Mouse (Mus musculus) MEL-GATA-1-ER (cell line): ENCODE data around the gene Lcor.

ENCODE experiments used
- DNase-seq: peaks from one replicate; pipeline ENCODE4 v3.0.0-alpha.2; 2012; ENCODE audit warnings: low read depth; ENCODE audit errors: extremely low read depth

Lcor gene

DNA sequence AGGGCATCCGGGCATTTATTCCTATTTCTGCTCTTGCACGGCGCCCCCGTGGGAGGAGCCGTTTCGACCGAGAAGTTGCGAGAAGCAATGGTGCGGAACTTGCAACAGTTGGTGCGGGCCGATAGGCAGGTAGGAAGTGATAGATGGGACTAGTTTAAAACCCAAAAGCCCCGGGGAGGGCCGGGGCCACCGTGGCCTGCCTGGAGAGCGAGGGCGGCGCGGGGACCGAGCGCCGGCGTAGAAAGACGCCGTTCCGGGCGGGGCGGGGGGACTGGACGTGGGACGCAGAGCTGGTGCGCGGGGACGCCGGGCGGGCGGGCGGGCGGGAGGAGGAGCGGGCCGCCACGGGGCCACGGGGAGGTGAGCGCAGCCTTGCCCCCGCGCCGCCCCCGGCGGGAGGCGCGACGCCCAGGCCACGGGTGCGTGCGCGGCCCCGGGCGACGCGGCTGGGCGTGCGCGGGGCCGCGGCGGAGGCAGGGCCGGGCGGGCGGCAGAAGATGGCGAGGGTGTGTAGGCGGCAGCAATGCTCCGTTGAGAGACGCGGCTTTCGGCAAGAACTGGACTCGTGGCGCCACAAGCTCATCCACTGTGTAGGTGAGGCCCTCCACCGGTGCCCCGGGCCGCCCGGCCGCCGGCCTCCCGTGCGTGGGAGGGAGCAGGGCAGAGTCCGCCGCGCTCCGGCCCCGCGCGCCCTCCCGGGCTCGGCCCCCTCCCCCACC lies at the start of gene Lcor:
Gene Lcor, plus strand, starts transcription at position 448 of the 719 bp plus-strand sequence.
- peak; percentile 94 for DNase-seq

DNA sequence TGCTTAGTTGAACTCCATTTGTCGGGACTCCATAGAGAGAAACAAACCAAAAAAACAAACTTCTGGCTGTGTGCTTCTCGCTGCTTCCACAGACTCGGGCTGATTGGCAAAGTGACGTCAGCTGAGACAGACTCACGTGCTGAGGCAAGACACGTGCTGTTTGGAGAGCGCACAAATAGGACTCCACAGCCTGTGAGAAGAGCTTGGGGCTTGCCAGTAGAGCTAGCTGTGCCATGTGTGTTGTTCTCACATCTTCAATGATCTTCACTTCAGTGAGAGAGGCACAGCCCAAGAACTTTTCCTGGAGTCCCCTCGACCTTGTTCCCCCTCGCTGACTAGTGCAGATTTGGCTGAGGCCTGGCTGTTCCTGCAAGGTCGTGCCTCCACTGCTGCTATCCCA lies 47.1 kb upstream of the Lcor start:
- DNase-seq = no peak

DNA sequence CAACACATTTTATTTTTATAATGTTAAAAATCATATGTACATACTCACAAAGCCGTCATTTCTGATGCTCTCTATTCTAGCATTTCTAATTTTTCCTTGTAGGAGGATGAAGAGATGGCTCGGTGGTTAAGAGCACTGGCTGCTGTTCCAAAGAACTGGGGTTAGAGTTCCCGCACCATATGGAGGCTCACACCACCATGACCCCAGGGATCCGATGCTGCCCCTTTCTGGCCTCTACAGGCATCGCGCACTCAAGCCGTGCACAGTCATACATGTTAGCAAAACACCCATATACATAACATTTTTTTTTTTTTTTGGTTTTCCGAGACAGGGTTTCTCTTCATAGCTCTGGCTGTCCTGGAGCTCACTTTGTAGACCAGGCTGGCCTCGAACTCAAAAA lies 46.0 kb upstream of the Lcor start:
- no peak for DNase-seq

DNA sequence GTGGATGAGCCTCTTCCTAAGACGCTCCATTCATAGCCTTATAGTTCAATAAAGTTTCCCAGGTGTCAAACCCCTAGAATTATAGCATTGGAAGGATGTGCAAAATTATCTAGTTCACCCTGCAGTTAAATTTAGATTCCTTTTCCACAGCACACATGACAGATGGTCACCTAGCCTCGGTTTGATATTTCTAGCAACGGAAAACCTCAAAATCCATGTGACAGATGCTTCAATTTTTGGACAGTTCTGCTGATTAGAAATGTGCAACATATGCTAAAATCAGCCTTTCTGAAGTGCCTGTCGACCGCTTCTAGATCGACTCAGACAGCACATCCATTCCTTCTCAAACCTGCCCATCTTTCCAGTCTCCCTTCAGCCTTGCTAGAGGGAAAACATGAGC lies 43.5 kb upstream of the Lcor start:
- DNase-seq = no peak

GRCm38 (mm10) chr19:41441446-41441845 lies 41.0 kb upstream of the Lcor start:
- DNase-seq = no peak

DNA sequence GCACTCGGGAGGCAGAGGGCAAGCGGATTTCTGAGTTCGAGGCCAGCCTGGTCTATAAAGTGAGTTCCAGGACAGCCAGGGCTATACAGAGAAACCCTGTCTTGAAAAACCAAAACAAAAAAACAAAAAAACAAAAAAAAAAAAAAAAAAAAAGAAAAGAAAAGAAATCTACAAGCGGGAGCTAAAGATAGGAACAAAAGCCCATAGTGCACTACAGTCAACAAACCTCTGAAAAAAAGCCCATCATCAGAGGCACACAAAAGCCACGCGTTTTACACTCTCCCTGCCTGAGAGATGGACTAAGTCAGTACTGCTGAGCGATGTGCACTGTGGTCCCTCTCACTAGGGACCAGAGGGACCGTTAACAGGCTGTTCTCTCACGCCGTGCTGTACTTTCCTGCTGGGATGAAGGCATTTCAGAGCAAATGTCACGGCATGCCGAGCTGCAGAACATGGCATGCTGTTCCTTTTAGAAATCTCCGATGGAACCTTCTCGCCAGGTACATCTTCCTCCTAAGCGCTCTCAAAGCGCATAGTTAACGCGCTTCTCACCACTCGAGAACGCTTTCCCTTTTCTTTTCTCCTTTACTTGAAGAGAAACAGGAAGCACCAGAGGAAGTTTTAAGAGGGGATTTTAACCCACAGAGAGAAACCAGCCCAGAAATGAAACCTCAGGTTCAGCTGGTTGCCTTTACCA lies 40.4 kb upstream of the Lcor start:
- no peak for DNase-seq

DNA sequence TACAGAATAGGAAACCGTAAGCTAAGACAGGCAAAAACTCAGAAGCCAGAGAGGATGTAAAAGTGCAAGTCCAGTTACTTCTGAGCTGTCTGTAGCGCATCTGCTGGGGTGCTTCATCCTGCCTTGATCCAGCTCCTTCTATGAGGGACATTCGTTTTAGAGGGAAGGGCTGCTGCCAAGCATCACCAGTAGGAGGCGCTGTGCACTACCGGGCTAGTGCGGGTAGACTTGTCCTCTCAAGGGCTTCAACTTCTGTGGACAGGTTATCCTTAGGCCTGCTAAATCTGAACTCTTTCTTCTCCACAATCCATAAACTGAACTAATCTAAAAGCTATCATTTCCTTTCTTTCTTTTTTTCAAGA lies 39.8 kb upstream of the Lcor start:
- peak; percentile 70 for DNase-seq

- no peak for DNase-seq
These were observed 37.9 kb upstream of the Lcor start for GRCm38 (mm10) chr19:41444491-41444890.

DNA sequence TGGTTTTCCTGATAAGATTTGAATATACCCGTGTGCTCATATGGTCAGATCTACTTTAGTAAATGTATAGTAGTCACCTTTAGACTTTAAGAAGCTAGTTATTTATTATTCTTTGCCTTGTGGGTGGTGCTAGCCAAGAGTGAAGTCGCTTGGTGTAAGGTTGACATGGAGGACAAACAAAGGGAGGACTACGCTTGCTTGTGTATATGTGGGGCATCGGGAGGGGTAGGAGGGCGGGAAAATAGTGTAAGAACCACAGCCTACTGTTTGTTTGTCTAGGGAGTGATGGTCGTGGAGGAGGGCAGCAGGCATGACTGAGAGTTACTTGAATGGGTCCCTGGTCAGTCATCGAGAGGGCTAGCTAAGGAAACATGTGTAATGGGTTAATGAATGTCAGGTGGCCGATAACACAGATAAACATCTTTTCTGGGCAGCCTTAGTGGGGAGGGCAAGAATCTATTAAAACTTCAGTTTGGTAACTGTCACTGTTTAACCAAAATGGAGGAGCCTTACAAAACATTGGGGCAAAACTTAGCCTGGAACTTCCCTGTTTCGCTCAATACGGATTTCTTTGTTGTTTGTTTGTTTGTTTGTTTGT lies 37.3 kb upstream of the Lcor start:
- DNase-seq = no peak

DNA sequence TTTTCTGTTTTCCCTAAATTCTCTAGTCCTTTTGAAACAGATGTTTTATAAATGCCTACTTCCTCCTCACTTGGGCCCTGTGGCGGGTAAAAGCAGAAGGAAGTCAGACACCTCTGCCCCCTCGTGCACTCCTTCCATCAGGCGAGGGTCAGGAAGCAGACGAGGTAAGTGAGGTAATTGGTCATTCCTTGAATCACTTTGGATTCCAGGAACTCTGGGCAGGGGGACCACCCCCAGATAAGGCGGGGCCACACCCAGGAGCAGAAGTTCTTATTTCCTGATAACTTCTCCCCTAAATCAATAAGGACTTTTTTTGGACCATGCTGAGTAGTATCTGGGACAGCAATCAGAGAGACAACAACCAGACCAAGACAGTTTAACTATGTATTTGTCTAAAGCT lies 36.7 kb upstream of the Lcor start:
- DNase-seq = peak; percentile 89

- DNase-seq = no peak
These were observed 35.3 kb upstream of the Lcor start for GRCm38 (mm10) chr19:41447166-41447565.

DNA sequence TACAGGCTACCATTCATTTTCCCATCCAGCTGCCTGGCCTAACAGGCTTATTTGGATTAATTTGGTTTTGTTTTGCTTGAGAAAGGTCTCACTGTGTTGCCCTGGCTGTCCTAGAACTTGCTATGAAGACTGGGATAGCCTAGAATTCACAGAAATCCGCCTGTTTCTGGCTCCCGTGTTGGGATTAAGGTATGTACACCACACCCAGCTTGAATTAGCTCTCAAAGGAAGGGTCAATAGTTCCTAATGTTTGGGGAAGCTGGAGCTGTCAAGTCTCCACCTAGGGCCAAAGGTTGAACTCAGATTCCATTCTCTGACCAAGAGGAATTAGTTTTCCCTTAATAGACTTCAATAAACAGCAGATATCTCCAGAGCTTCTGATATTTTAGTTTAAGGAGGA lies 34.7 kb upstream of the Lcor start:
- no peak for DNase-seq

GRCm38 (mm10) chr19:41449415-41450075 lies 32.9 kb upstream of the Lcor start:
- DNase-seq = no peak

DNA sequence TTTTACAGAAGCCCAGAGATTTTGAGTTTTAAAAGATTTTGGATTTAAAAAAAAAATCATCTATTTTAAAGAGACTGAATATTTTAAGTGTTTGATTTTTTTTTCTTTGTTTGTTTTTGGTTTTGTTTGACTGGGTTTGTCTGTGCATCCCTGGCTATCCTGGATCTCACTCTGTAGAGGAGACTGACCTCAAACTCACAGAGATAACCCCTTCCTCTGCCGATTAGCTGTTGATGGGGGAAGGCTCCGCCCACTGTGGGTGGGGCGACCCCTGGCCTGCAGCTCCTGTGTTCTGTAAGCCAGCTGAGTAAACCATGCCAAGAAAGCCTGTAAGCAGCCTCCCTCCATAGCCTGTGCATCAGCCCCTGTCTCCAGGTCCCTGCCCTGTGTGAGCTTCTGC lies 30.3 kb upstream of the Lcor start:
- DNase-seq = no peak

DNA sequence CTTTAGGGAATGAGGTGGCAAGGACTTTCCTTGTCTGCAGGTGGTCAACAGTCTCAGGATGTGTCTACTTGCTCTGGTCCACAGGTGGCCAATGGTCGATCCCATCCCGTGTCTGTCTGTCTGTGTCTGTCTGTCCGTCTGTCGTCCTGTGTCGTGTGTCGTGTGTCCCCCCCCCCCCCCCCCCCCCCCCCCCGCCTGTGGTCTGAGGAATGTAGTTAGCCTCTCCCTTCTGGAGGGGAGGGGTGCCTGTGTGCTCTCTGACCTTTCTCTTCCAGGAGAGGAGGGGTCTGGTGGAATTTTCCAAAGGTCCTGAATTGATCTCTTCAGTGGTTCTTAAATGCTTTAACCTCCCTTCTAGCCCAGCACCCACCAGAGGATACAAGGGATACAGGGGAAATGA lies 27.8 kb upstream of the Lcor start:
- no peak for DNase-seq

- peak; percentile 95 for DNase-seq
These were observed 27.3 kb upstream of the Lcor start for GRCm38 (mm10) chr19:41455091-41455626.

DNA sequence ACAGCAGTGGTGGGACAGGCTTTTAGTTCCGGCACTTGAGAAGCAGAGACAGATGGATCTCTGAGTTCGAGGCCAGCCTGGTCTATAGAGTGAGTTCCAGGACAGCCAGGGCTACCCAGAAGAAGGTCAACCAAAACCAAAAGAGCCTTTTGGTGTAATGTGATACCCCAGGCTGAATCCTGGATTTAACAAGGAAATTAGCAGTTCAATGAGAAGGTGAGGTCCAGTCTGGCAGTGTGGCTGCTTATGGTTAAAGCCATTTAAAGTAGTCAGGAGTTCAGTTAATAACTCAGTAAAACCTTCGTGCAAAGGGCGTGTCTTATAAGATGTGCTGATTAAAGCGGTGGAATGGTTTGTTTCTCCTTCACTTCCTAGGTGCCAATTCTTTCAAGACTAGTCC lies 25.3 kb upstream of the Lcor start:
- DNase-seq = no peak

DNA sequence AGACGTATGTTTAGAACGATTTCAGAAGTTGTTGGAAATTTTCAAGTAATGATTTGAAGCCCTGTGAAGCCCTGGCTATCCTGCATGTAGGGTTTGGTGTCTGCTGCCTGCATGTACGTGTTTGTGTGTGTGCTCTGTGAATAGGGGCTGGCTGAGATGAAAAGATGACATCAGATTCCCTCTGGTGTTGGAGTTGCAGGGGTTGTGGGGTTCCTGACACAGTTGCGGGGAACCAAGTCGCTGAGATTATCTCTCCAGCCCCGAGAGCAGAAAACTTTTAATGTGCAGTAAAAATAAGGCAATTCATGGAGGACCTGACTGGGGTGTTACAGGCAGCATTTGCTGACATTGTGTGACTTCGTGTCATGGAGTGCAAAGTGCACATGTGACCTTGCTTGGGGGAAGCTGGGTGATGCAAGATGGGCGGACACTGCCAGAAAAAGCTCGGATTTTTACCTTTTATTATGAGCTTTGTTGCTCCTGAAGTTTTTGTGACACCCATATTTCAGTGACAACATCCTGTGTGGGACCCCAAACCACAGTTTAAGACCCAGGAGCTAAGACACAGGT lies 20.2 kb upstream of the Lcor start:
- no peak for DNase-seq

GRCm38 (mm10) chr19:41463841-41464240 lies 18.6 kb upstream of the Lcor start:
- no peak for DNase-seq

DNA sequence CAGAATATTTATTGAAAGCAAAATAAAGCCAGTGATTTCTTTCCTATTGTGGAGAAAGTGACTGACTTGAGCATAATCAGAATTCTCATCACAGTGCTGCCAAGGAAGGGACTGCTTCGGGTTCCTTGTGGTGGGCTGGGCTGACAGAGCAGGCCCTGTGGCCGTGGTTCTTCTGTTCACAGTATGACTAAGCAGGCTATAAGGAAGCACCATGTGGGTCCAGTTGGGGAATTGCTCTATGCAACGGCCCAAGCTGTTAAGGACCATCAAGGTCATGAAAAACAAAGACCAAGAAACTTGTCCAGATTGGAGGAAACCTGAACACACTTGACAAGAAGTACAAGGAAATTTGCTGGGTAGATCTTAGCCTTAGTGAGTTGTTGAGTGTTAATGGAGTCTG lies 16.0 kb upstream of the Lcor start:
- no peak for DNase-seq

- DNase-seq = no peak
These were observed 8.8 kb upstream of the Lcor start for GRCm38 (mm10) chr19:41473566-41474135.
